Mouse (Mus musculus): ENCODE results near the gene Srsf5. TPM values are rescaled to one million over a fixed set of nuclear protein-coding genes. Genes with fewer than 3 reads are reported as not detected.

Srsf5 gene
- total RNA-seq, 4 experiments from 2014 or later = 48.9 to 134 (median 96.9) TPM

DNA sequence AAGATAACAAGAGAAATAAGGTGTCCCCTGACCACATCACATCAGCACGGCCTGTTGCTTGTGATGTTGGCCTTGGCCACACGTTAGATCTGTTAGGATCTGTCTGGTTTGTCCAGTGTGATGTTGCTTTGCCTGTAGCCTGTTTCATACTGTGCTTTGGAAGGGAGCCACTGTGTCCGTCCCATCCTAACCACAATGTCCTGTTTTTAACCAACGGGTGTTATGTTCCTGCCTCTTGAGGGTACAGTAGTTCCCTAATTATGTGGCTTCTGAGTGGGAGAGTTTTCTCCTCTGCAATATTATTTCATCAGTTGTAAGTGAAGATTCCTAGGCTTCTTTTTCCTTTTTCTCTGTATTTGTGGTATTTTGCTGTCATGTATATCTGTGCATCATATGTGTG is 50.0 kb downstream of the Srsf5 start:
- no peak for DNase-seq (ENCODE audit: low spot score in 2 of 2)

DNA sequence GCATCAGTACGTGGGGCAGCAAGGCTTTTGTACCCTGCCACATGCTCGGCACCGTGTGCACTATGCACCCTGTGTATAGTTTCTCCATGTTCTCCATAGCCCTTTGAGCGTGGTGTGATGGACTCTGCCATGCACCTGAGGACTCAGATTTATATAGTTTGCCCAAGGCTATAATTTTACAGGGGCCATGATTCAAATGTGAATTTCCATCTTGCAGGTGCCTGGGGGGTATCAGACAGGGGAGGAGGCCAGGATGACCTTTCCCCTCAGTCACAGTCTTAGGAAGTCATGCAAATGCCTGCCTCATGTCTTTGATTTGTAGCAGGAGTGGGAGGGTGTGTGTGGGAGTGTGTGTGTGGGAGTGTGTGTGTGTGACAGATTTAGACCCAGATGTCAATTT is 52.3 kb downstream of the Srsf5 start:
- no peak for DNase-seq (ENCODE audit: low spot score in 2 of 2)

DNA sequence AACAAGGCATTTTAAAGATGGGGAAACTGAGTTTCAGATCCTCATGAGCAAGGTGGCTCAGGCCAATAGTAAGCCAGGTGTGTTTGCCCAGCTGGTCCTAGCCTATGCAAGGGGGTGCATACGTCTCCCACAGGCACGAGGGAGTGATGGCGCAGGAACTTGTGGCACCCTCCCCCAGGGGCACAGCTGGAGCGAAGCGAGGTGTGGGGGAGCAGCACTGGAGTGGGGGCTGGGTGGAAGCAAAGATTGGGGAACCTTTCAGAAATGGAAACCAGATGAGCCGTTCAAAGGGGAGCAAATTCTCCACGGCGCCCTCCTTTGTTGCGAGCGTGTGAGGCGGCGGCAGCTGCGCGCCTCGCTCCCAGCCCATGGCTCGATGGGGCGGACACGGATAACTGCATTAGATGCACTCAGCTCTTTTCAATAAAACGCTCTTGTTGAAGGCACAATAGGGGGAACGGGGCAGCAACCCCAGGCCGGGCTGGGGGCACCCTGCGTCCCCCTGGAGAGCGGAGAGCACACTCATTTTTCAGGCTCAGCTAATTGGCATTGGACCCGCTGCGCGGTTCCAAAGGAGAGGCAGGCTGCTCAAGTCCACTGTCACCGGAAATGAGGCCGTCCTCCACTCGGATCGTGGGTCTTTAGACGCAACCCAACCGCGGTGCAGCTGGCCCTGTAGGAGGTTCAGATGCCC is 53.4 kb downstream of the Srsf5 start:
- DNase-seq (ENCODE audit: low spot score in 2 of 2) = no peak

Other genes with a start within 250 kb of the Srsf5 start
- gene Ccdc177, start 184.8 kb upstream of the Srsf5 start, total RNA-seq (2022) = not detected
- gene Susd6, start 155.0 kb upstream of the Srsf5 start, total RNA-seq (2022) = 10 to 100 TPM; 39.3 to 51.9 (median 44.3) TPM
- gene Slc10a1, start 23.2 kb downstream of the Srsf5 start, total RNA-seq (2022) = under 1 TPM in 1 of 4 experiments, not detected in 3; 0.16 TPM
- 1 to 10 TPM in 3 of 4 experiments, under 1 TPM in 1; 0.73 to 2.6 (median 1.8) TPM for gene Smoc1, start 81.3 kb downstream of the Srsf5 start, total RNA-seq (2022)